Comparison of ENCODE assay signal across 8 mouse cellular contexts in the genomic region with DNA sequence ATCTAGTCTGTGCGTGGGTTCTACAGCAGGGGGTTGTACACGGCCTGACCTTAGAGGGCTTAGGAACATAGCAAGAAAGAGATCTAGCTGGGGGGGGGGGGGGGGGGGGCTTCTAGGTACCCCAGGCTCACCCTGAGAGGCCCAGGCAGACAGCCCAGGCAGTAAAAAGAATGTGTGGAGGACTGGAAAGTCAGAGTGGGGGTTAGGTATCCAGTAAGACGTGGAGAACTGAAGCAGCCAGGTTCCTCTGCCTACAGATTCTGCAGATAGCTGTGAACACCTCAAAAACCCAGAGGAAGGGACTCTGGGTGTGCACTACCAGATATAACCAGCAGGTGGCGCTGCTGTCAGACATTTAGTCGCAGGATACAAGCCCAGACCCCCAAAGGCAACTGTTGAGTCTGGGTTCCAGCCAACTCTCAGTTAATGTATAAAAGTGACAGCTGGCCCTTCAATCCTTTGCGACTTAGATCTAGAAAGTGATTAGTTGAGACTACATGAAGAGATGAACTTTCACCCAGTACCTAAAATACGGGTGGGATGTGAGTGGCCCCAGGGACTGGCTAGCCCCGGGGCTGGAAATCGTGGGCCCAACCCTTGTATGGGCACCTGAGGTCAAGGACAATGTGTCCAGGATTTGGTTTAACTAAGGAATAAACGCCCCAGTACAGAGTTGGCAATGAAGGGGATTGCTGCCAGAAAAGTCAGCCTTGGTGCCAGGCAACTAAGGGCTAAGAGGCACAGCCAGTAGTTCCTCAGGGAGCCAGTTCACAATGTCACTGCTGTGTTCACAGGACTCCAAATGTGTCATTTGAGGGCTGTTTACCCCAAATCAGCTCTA.
DNase-seq lines count a peak whose midpoint lies in the region; ATAC-seq and TF ChIP-seq lines count a peak whose summit lies in the region.

No protein-coding gene starts in this region.

- WGBS in limb, embryonic 14.5 days = 30% methylated on average over 10 of the region's 10 CpGs
- 39% methylated on average over 10 of the region's 10 CpGs for WGBS in neural tube, embryonic 11.5 days

- TF ChIP-seq POLR2A in cortical plate, adult 2 months (IDR thresholded peaks at IDR 0.05; ENCODE audit: extremely low read depth, insufficient read depth, low read length) = no peak
- TF ChIP-seq POLR2A in limb, embryonic 14.5 days (IDR thresholded peaks at IDR 0.05; ENCODE audit: borderline replicate concordance, extremely low read depth, insufficient read depth, insufficient read length) = peak; percentile 18; the same call in 1 of the 2 replicates

- H3K4me2 ChIP-seq in limb, embryonic 14.5 days (replicated peaks; ENCODE audit: low read depth, low read length, severe bottlenecking) = no peak overlapping the region
- H3K4me2 ChIP-seq in neural tube, embryonic 11.5 days (ENCODE audit: low read depth) = no peak overlapping the region

- TF ChIP-seq CTCF in cortical plate, adult 2 months (IDR thresholded peaks at IDR 0.05; ENCODE audit: extremely low read depth, insufficient read depth, low read length) = peak; percentile 90

- H3K4me3 ChIP-seq in cortical plate, adult 2 months (ENCODE audit: insufficient read depth, low read length) = no peak overlapping the region
- no peak overlapping the region for H3K4me3 ChIP-seq in limb, embryonic 14.5 days (replicated peaks; ENCODE audit: low read length)
- no peak overlapping the region for H3K4me3 ChIP-seq in neural tube, embryonic 11.5 days (ENCODE audit: low read depth, low read length)

- 0 out of 2 replicates have a peak, but pooled peaks cover 2% of the 10 kb centered on the region for H3K4me1 ChIP-seq in cortical plate, adult 2 months (ENCODE audit: control insufficient read depth, insufficient read depth, low read length)
- H3K4me1 ChIP-seq in limb, embryonic 14.5 days (ENCODE audit: control insufficient read depth, insufficient read depth, low read length) = peaks cover 13% of the 10 kb centered on the region; the same call in 1 of the 2 replicates
- H3K4me1 ChIP-seq in neural tube, embryonic 11.5 days (ENCODE audit: control insufficient read depth, insufficient read depth, low read length) = peaks cover 4% of the 10 kb centered on the region

- H3K9me3 ChIP-seq in limb, embryonic 14.5 days (ENCODE audit: control insufficient read depth, low read length) = no peaks in the 10 kb centered on the region
- no peaks in the 10 kb centered on the region for H3K9me3 ChIP-seq in neural tube, embryonic 11.5 days (ENCODE audit: control insufficient read depth, low read length)

- no peak overlapping the region for H3K27ac ChIP-seq in cortical plate, adult 2 months (ENCODE audit: insufficient read depth, low read length)
- H3K27ac ChIP-seq in limb, embryonic 14.5 days (replicated peaks; ENCODE audit: low read depth, low read length) = no peak overlapping the region
- H3K27ac ChIP-seq in neural tube, embryonic 11.5 days (ENCODE audit: low read depth, low read length) = no peak overlapping the region

- peaks cover 42% of the 10 kb centered on the region for H3K36me3 ChIP-seq in limb, embryonic 14.5 days (ENCODE audit: control insufficient read depth, insufficient read depth, low read length)
- peaks cover 2% of the 10 kb centered on the region for H3K36me3 ChIP-seq in neural tube, embryonic 11.5 days (ENCODE audit: control insufficient read depth, insufficient read depth, low read length)

- no peak overlapping the region for H3K9ac ChIP-seq in limb, embryonic 14.5 days (ENCODE audit: low read depth, low read length, severe bottlenecking)
- no peak overlapping the region for H3K9ac ChIP-seq in neural tube, embryonic 11.5 days (ENCODE audit: low read length)

- H3K27me3 ChIP-seq in limb, embryonic 14.5 days (ENCODE audit: control insufficient read depth, insufficient read depth, low read length) = no peaks in the 10 kb centered on the region
- no peaks in the 10 kb centered on the region for H3K27me3 ChIP-seq in neural tube, embryonic 11.5 days (ENCODE audit: control insufficient read depth, insufficient read depth, low read length)

- ATAC-seq in frontal cortex, adult (ENCODE audit: low TSS enrichment) = no peak
- ATAC-seq in limb, embryonic 14.5 days (ENCODE audit: low FRiP score, low read depth) = peak; percentile 72
- peak; percentile 55 for ATAC-seq in neural tube, embryonic 11.5 days (ENCODE audit: insufficient read depth, low FRiP score, low TSS enrichment)

- DNase-seq in frontal cortex, adult 2 months (ENCODE audit: extremely low spot score in 1 of 2, low spot score in 1 of 2) = peak; percentile 61 to 90
- peak; percentile 69 to 82 for DNase-seq in gastrocnemius, postnatal 4 days (ENCODE audit: low spot score in 2 of 2)
- DNase-seq in kidney, adult 9 months = peak; percentile 90
- peak; percentile 95 for DNase-seq in limb, embryonic 14.5 days (ENCODE audit: low spot score)
- DNase-seq in neural tube, embryonic 11.5 days (ENCODE audit: low spot score) = peak; percentile 91
- peak; percentile 93 for DNase-seq in testis, postnatal 10 days (ENCODE audit: low spot score)
